Mouse (Mus musculus) heart, embryonic 14.5 days (tissue): ENCODE measurements around the gene Orm3. TPM values are rescaled to one million over a fixed set of nuclear protein-coding genes. Genes with fewer than 3 reads are reported as not detected.

Experiments used
- ATAC-seq: fragments of 200-750 bp; cut with Nextera tagmentation; 2 replicates; pipeline ENCODE4 v1.8.0; 2017; ENCODE audit warnings: low read depth, moderate TSS enrichment; ENCODE audit not compliant: insufficient number of reproducible peaks, insufficient read depth, low FRiP score
- H3K27ac ChIP-seq, 2 experiments: fragments of 200-500 bp in 1 of 2; fragments of 300-500 bp in 1 of 2; sonication (generic) in 1 of 2; replicated peaks in 1 of 2; 2 replicates each; pipeline ENCODE4 v1.5.1; 2012 to 2014; ENCODE audit warnings: low read depth in 2 of 2, low read length in 2 of 2, control low read depth in 1 of 2, mild to moderate bottlenecking in 1 of 2, mixed read lengths in 1 of 2; ENCODE audit not compliant: control insufficient read depth in 1 of 2, insufficient read depth in 1 of 2
- H3K27me3 ChIP-seq: fragments of 300-500 bp; sonication (generic); 2 replicates; pipeline ENCODE4 v1.6.1; 2014; ENCODE audit warnings: mild to moderate bottlenecking, low read length, control low read depth; ENCODE audit not compliant: control insufficient read depth, insufficient read depth
- H3K36me3 ChIP-seq: fragments of 300-500 bp; sonication (generic); 2 replicates; pipeline ENCODE4 v1.6.1; 2014; ENCODE audit warnings: mild to moderate bottlenecking, control low read depth, low read length, mixed read lengths; ENCODE audit not compliant: control insufficient read depth, insufficient read depth
- H3K4me1 ChIP-seq, 2 experiments: fragments of 200-500 bp in 1 of 2; fragments of 300-500 bp in 1 of 2; sonication (generic) in 1 of 2; 2 replicates each; pipeline ENCODE4 v1.6.1; 2012 to 2014; ENCODE audit warnings: low read length in 2 of 2, control low read depth in 1 of 2, mixed read lengths in 1 of 2; ENCODE audit not compliant: control insufficient read depth in 2 of 2, insufficient read depth in 2 of 2
- H3K4me2 ChIP-seq: fragments of 300-500 bp; sonication (generic); 2 replicates; pipeline ENCODE4 v1.6.1; 2014; ENCODE audit warnings: mild to moderate bottlenecking, low read length
- H3K4me3 ChIP-seq, 2 experiments: fragments of 200-500 bp in 1 of 2; fragments of 300-500 bp in 1 of 2; sonication (generic) in 1 of 2; 2 replicates each; pipeline ENCODE4 v1.5.1; 2012 to 2014; ENCODE audit warnings: low read length in 2 of 2, mild to moderate bottlenecking in 2 of 2, control low read depth in 1 of 2, low read depth in 1 of 2, moderate library complexity in 1 of 2; ENCODE audit not compliant: control insufficient read depth in 1 of 2, insufficient read depth in 1 of 2
- H3K9ac ChIP-seq: fragments of 300-500 bp; sonication (generic); 2 replicates; pipeline ENCODE4 v1.6.1; 2014; ENCODE audit warnings: mild to moderate bottlenecking, low read length
- H3K9me3 ChIP-seq: fragments of 300-500 bp; sonication (generic); 2 replicates; pipeline ENCODE4 v1.6.1; 2016; ENCODE audit warnings: low read length, control low read depth; ENCODE audit not compliant: control insufficient read depth
- WGBS: fragments of 180-500 bp; shearing (Covaris S2); extraction: QIAGEN DNeasy Blood & Tissue Kit; methylation state at CpG from one replicate; pipeline ENCODE4 v1.1.7; 2014; 5-methylcytosine and 5-hydroxymethylcytosine counted together
- polyA plus RNA-seq: library from polyadenylated mRNA; unstranded; fragments of >200 nt; fragmentation: Nextera tagmentation; extraction: Ambion mirVana; gene quantifications from 2 replicates; pipeline ENCODE4 v1.2.1, GENCODE M21; 2014

The Orm3 gene
- not detected in 2 replicates for polyA plus RNA-seq

GRCm38 (mm10) chr4:63355877-63356665 lies at the start of gene Orm3:
Gene Orm3, plus strand, starts transcription at chr4:63356162.
- no peak within 1 kb of the TSS for H3K4me2 ChIP-seq
- WGBS, result 56% methylated on average over 4 of the region's 4 CpGs
- H3K27me3 ChIP-seq, result no peaks in the 10 kb centered on the region
- no peaks in the 10 kb centered on the region for H3K9me3 ChIP-seq
- H3K4me1 ChIP-seq, result peaks cover 4 to 9% of the 10 kb centered on the region in 2 experiments; a peak in 2 of 4 replicates
- no peak; the same call in 1 of the 2 replicates for ATAC-seq
- no peak within 1 kb of the TSS for H3K27ac ChIP-seq
- no peak within 1 kb of the TSS for H3K9ac ChIP-seq
- H3K4me3 ChIP-seq, result no peak within 1 kb of the TSS
- H3K36me3 ChIP-seq, result no peaks in the 10 kb centered on the region

GRCm38 (mm10) chr4:63307175-63308062 lies 48.5 kb upstream of the Orm3 start:
- H3K27me3 ChIP-seq, result 0 out of 2 replicates have a peak, but pooled peaks cover 3% of the 10 kb centered on the region
- no peak overlapping the region for H3K9ac ChIP-seq
- ATAC-seq, result 0 out of 2 replicates have a peak, but pooled peaks have one; percentile 28
- H3K27ac ChIP-seq, result no peak overlapping the region
- no peak overlapping the region for H3K4me2 ChIP-seq
- H3K9me3 ChIP-seq, result no peaks in the 10 kb centered on the region
- H3K36me3 ChIP-seq, result 0 out of 2 replicates have a peak, but pooled peaks cover 2% of the 10 kb centered on the region
- 27% methylated on average over 21 of the region's 21 CpGs for WGBS
- H3K4me3 ChIP-seq, result no peak overlapping the region
- peaks cover 8 to 18% of the 10 kb centered on the region in 2 experiments for H3K4me1 ChIP-seq

GRCm38 (mm10) chr4:63308316-63308715 lies 47.6 kb upstream of the Orm3 start:
- Histone ChIP-seq H3K9ac (no peak overlapping the region), H3K27me3 (0 out of 2 replicates have a peak, but pooled peaks cover 3% of the 10 kb centered on the region), H3K4me3 (no peak overlapping the region), H3K4me2 (no peak overlapping the region), H3K9me3 (no peaks in the 10 kb centered on the region), H3K36me3 (0 out of 2 replicates have a peak, but pooled peaks cover 2% of the 10 kb centered on the region), H3K27ac (no peak overlapping the region), H3K4me1 (peaks cover 8 to 18% of the 10 kb centered on the region in 2 experiments)
- 63% methylated on average over 3 of the region's 3 CpGs for WGBS
- ATAC-seq, result no peak

GRCm38 (mm10) chr4:63310247-63310855 lies 45.6 kb upstream of the Orm3 start:
- Histone ChIP-seq H3K4me2 (no peak overlapping the region), H3K36me3 (0 out of 2 replicates have a peak, but pooled peaks cover 7% of the 10 kb centered on the region), H3K9ac (peak overlapping the region; percentile 25), H3K27ac (peak overlapping the region; percentile 79 to 91), H3K4me3 (no peak overlapping the region), H3K9me3 (no peaks in the 10 kb centered on the region), H3K27me3 (0 out of 2 replicates have a peak, but pooled peaks cover 3% of the 10 kb centered on the region), H3K4me1 (peaks cover 8 to 18% of the 10 kb centered on the region in 2 experiments)
- ATAC-seq, result peak; percentile 68
- WGBS, result 13% methylated on average over 10 of the region's 10 CpGs

- Histone ChIP-seq H3K9me3 (no peaks in the 10 kb centered on the region), H3K4me1 (peaks cover 14 to 25% of the 10 kb centered on the region in 2 experiments), H3K4me3 (no peak overlapping the region), H3K36me3 (0 out of 2 replicates have a peak, but pooled peaks cover 7% of the 10 kb centered on the region), H3K9ac (no peak overlapping the region), H3K27ac (no peak overlapping the region), H3K4me2 (no peak overlapping the region), H3K27me3 (0 out of 2 replicates have a peak, but pooled peaks cover 3% of the 10 kb centered on the region)
- no peak for ATAC-seq
- WGBS, result 90% methylated on average over 7 of the region's 7 CpGs
Observed at GRCm38 (mm10) chr4:63311426-63311825, 44.5 kb upstream of the Orm3 start.

- Histone ChIP-seq H3K27me3 (no peaks in the 10 kb centered on the region), H3K9me3 (no peaks in the 10 kb centered on the region), H3K36me3 (peaks cover 7% of the 10 kb centered on the region; the same call in 1 of the 2 replicates), H3K9ac (no peak overlapping the region), H3K4me3 (no peak overlapping the region), H3K4me1 (peaks cover 16 to 24% of the 10 kb centered on the region in 2 experiments), H3K4me2 (no peak overlapping the region), H3K27ac (no peak overlapping the region)
- ATAC-seq, result no peak
- WGBS, result 75% methylated on average over 5 of the region's 5 CpGs
Observed at GRCm38 (mm10) chr4:63314063-63314462, 41.9 kb upstream of the Orm3 start.
